Mouse (Mus musculus) intestine, embryonic 15.5 days (tissue): ENCODE results near the gene Ubtd2. TPM values are rescaled to one million over a fixed set of nuclear protein-coding genes. Genes with fewer than 3 reads are reported as not detected.
A peak's percentile ranks its signal among the peaks of the same experiment; 100 is the strongest.

Source experiments
- ATAC-seq: fragments of 200-750 bp; cut with Nextera tagmentation; 2 replicates; pipeline ENCODE4 v1.8.0; 2017; ENCODE audit warnings: moderate TSS enrichment, moderate library complexity
- H3K27ac ChIP-seq: fragments of 300-500 bp; sonication (generic); 2 replicates; pipeline ENCODE4 v1.5.1; 2015; ENCODE audit warnings: mild to moderate bottlenecking, inconsistent platforms
- H3K27me3 ChIP-seq: fragments of 300-500 bp; sonication (generic); replicated peaks from 2 replicates; pipeline ENCODE4 v1.6.1; 2015; ENCODE audit warnings: inconsistent platforms
- H3K36me3 ChIP-seq: fragments of 300-500 bp; sonication (generic); 2 replicates; pipeline ENCODE4 v1.6.1; 2015; ENCODE audit warnings: inconsistent platforms
- H3K4me1 ChIP-seq: fragments of 300-500 bp; sonication (generic); replicated peaks from 2 replicates; pipeline ENCODE4 v1.6.1; 2015; ENCODE audit warnings: inconsistent platforms
- H3K4me2 ChIP-seq: fragments of 300-500 bp; sonication (generic); replicated peaks from 2 replicates; pipeline ENCODE4 v1.6.1; 2015; ENCODE audit warnings: mild to moderate bottlenecking, inconsistent platforms
- H3K4me3 ChIP-seq: fragments of 300-500 bp; sonication (generic); replicated peaks from 2 replicates; pipeline ENCODE4 v1.5.1; 2015; ENCODE audit warnings: inconsistent platforms
- H3K9ac ChIP-seq: fragments of 300-500 bp; sonication (generic); 2 replicates; pipeline ENCODE4 v1.6.1; 2015; ENCODE audit warnings: inconsistent platforms
- H3K9me3 ChIP-seq: fragments of 300-500 bp; sonication (generic); 2 replicates; pipeline ENCODE4 v1.6.1; 2016; ENCODE audit warnings: inconsistent platforms
- WGBS: fragments of 180-500 bp; shearing (Covaris S2); methylation state at CpG from one replicate; pipeline ENCODE4 v1.1.7; 2015; 5-methylcytosine and 5-hydroxymethylcytosine counted together
- polyA plus RNA-seq: library from polyadenylated mRNA; unstranded; fragments of >200 nt; fragmentation: Nextera tagmentation; extraction: Ambion mirVana; gene quantifications from 2 replicates; pipeline ENCODE4 v1.2.1, GENCODE M21; 2015

Gene Ubtd2
- polyA plus RNA-seq, 1 experiment from 2014 or later: 34.0 TPM

DNA sequence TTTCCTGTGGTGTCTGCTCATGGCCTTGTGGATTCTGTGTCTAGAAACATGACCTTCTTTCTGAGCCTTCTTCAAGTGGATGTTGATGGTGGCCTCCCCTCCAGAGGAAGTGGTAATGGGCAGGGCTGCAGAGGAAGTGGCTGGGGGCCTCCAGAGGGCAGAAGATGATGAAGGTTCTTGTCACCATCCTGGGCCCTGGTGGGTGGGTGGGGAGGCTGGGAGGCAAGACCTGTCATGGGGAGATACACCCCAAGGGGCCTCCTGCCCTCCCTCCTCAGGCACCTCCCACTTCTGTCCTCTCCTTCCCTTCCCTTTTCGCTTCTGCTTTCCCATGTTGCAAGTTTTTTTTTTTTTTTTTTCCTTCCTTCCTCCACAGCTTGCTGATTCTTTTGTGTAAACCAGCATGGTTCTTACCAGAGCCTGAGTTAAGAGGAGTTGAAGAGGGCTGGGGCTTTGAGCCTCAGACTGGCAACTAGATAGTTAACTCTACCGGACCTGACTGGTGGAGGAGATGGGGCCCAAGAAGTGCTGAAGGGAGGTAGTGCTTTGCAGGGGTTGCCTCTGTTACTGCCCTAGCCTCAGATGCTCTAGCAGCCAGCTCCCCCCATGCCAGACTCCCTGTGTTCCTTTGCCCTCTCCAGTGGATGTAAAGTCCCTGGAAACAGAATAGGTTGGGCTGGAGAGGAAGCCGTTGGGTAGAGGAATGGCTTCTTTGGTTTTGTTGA, 87.7 kb downstream of the Ubtd2 start:
- no peaks in the 10 kb centered on the region for H3K36me3 ChIP-seq
- no peak overlapping the region for H3K4me2 ChIP-seq
- WGBS: 44% methylated on average over 3 of the region's 3 CpGs
- peaks cover 24% of the 10 kb centered on the region for H3K4me1 ChIP-seq
- no peaks in the 10 kb centered on the region for H3K27me3 ChIP-seq
- no peak overlapping the region for H3K4me3 ChIP-seq
- no peak overlapping the region for H3K9ac ChIP-seq
- H3K9me3 ChIP-seq: no peaks in the 10 kb centered on the region
- peak; percentile 76 for ATAC-seq
- peak overlapping the region; percentile 64 for H3K27ac ChIP-seq

DNA sequence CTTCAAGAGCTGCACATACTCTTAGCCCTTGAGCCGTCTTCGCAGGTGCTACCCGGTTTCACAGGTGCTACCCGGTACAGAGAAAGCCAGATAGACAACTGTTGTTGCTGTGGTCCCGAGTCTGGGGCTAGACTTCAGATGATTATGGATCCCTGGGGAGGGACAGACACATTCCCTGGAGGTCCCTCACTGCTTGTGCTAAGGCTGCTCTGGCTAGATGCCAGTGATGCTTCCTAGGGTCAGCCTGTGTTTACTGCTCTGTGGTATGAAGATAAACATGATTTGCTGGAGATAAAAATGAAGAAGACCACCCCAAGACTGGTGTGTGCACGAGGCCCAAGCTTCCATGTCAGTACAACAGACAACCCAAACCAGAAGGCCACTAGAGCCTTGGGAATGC, 88.9 kb downstream of the Ubtd2 start:
- Histone ChIP-seq H3K36me3 (no peaks in the 10 kb centered on the region), H3K4me2 (no peak overlapping the region), H3K9me3 (no peaks in the 10 kb centered on the region), H3K27ac (no peak overlapping the region), H3K27me3 (no peaks in the 10 kb centered on the region), H3K4me1 (peaks cover 16% of the 10 kb centered on the region), H3K9ac (no peak overlapping the region), H3K4me3 (no peak overlapping the region)
- WGBS: 67% methylated on average over 6 of the region's 6 CpGs
- no peak for ATAC-seq

DNA sequence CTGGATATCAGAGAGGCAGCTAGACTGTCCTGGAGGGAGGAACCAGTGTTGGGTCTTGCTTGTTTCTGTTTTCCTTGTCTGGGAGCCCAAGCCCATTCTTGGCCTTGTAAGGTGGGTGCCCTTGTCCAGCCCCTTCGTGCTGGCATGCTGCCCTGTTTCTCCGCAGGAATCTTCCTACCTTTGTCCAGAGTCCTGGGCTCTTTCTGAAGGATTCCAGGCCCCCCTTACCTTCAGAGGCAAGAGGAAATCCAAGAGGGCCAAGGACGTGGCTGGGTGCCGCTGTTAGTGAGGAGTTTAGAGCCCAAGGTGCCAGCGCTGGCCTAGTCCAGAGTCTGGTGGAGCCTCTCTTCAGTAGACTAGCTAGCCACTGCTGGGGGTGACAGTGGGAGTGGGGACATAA, 89.3 kb downstream of the Ubtd2 start:
- ATAC-seq: no peak
- Histone ChIP-seq H3K4me2 (no peak overlapping the region), H3K27ac (no peak overlapping the region), H3K36me3 (no peaks in the 10 kb centered on the region), H3K4me3 (no peak overlapping the region), H3K9ac (no peak overlapping the region), H3K9me3 (no peaks in the 10 kb centered on the region), H3K4me1 (peaks cover 11% of the 10 kb centered on the region; the same call in 1 of the 2 replicates), H3K27me3 (no peaks in the 10 kb centered on the region)
- whole genome bisulfite sequencing: 78% methylated on average over 5 of the region's 5 CpGs

DNA sequence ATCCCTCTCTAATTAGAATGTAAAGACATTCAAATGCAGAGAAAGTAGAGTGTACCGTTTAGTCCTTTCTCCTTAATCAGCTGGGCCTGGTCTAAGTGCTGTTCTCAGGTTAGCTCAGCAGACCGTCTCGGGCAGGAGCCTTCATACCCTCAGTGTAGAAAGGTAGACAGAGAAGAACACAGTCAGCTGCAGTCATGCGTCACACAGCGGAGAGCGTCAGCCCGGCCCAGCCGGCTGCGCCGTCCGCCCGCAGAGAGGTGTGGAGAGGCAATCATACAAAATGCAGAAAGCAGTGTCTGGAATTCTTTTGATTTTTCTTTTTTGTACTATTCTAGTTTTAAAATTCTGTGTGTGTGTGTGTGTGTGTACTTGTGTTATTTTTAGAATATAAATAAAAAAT, 90.4 kb downstream of the Ubtd2 start:
- Histone ChIP-seq H3K27ac (no peak overlapping the region), H3K9me3 (no peaks in the 10 kb centered on the region), H3K27me3 (no peaks in the 10 kb centered on the region), H3K4me3 (no peak overlapping the region), H3K36me3 (no peaks in the 10 kb centered on the region), H3K4me1 (peaks cover 11% of the 10 kb centered on the region; the same call in 1 of the 2 replicates), H3K4me2 (no peak overlapping the region), H3K9ac (no peak overlapping the region)
- ATAC-seq: no peak
- 81% methylated on average over 12 of the region's 12 CpGs for WGBS

DNA sequence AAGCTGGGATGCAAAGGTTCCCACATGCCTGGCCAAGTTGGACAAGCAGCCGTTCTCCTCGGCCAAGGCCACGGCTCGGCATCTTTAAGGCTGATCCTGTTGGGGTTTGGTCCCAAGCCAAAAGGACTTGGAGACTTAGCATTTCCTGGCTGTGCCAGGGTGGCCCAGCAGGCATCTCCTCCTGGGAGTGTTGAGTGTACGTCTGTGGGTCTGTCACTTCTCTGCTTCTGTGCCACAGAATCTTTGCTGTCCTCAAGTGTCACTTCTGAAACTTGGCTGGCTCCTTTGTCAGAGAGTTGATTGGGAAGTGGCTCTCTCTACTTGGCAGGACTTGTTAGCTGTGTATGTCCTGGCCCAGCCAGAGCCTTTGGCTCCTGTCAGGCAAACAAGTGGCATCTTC, 91.3 kb downstream of the Ubtd2 start:
- WGBS: 81% methylated on average over 5 of the region's 5 CpGs
- Histone ChIP-seq H3K27ac (no peak overlapping the region), H3K4me3 (no peak overlapping the region), H3K36me3 (no peaks in the 10 kb centered on the region), H3K9me3 (no peaks in the 10 kb centered on the region), H3K9ac (no peak overlapping the region), H3K27me3 (no peaks in the 10 kb centered on the region), H3K4me1 (peaks cover 17% of the 10 kb centered on the region), H3K4me2 (no peak overlapping the region)
- ATAC-seq: no peak

DNA sequence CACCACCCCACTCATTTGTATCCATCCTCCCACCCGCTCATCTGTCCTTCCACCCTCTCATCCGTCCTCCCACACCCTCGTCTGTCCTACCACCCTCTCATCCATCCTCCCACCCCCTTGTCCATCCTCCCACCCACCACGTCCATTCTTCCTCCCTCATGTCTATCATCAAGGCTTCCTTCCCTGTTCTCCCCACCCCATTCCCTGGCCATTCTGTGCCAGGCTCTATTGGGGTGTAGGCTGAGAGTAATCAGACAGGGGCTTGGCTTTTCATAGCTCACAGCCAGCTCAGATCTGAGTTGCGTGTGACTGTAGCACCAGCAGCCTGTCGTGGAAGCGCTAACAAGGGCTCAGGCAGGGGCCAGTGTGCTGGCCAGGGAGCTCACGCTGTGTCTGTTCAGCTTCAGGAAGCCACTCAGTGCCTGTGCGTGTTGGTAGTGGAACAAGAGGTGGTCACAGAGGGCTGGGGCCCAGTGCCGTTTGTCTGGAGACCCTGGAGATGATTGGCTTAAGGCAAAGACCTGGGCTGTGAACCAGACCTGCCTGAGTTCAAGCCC, 92.3 kb downstream of the Ubtd2 start:
- Histone ChIP-seq H3K4me2 (no peak overlapping the region), H3K36me3 (no peaks in the 10 kb centered on the region), H3K4me3 (no peak overlapping the region), H3K27me3 (no peaks in the 10 kb centered on the region), H3K9me3 (no peaks in the 10 kb centered on the region), H3K9ac (no peak overlapping the region), H3K27ac (no peak overlapping the region), H3K4me1 (peaks cover 22% of the 10 kb centered on the region)
- 73% methylated on average over 10 of the region's 10 CpGs for WGBS
- ATAC-seq: no peak

DNA sequence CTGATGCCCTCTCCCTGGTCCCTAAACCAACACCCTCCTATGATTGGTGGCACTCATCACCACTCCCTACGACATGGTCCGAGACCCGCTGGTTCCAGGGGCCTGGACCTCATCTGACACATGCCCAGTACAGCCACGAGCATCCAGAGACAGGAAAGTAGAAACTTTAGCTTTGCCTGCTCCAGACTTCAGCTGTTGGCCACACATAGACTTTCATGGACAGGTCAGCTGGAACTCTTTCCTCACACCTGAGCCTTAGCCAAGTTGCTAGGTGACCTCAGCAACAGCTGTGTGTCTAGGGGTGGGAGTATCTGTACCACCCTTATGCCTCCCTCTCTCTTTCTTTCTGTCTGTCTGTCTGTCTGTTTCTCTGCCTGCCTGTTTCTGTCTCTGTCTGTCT, 93.1 kb downstream of the Ubtd2 start:
- Histone ChIP-seq H3K9me3 (no peaks in the 10 kb centered on the region), H3K9ac (no peak overlapping the region), H3K4me2 (no peak overlapping the region), H3K36me3 (no peaks in the 10 kb centered on the region), H3K27me3 (no peaks in the 10 kb centered on the region), H3K4me3 (no peak overlapping the region), H3K4me1 (peaks cover 24% of the 10 kb centered on the region), H3K27ac (no peak overlapping the region)
- WGBS: 85% methylated on average over 4 of the region's 4 CpGs
- no peak for ATAC-seq

DNA sequence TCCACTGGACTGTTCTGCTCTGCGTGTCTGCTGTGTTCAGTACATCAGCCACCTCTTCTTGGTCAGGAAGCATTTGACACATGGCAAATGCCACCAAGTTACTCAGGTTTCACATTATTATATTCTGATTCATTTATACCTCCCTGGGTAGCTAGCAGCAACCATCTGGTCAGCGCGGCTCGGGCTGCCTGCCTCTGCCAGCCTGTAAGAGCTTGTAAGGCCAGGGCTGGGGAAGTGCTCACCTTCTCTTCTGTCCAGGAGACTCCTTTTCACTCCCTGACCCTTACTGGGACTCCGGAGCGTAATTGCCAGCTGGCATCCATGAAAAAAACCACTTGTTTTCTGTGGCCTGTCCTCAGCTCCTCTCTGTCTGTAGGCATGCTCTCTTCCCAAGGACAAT, 94.1 kb downstream of the Ubtd2 start:
- ATAC-seq: no peak
- H3K4me3 ChIP-seq: no peak overlapping the region
- no peaks in the 10 kb centered on the region for H3K9me3 ChIP-seq
- H3K9ac ChIP-seq: no peak overlapping the region
- no peak overlapping the region for H3K27ac ChIP-seq
- no peak overlapping the region for H3K4me2 ChIP-seq
- H3K36me3 ChIP-seq: no peaks in the 10 kb centered on the region
- H3K4me1 ChIP-seq: peaks cover 32% of the 10 kb centered on the region
- 77% methylated on average over 6 of the region's 6 CpGs for WGBS
- no peaks in the 10 kb centered on the region for H3K27me3 ChIP-seq

DNA sequence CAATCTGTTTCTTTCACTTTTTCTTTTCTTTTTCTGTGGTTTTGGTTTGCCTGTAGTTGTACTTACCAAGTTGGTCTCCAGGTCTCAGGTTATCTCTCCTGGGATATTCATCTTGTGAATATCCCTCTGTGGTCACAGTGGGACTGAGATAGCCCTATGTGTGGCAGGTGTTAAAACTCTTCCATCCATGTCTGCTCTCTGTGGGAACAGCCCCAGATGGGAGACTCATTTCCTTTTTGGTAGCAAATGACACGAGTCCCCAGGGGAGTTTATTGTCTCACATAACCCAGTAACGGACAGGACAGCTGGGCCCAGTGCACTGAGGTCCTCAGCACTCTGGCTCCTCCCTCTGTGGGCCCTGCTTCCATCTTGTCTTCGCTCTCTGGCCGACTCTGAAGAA, 94.9 kb downstream of the Ubtd2 start:
- Histone ChIP-seq H3K4me1 (peaks cover 34% of the 10 kb centered on the region), H3K27me3 (no peaks in the 10 kb centered on the region), H3K4me3 (no peak overlapping the region), H3K9ac (no peak overlapping the region), H3K36me3 (no peaks in the 10 kb centered on the region), H3K9me3 (no peaks in the 10 kb centered on the region), H3K27ac (no peak overlapping the region), H3K4me2 (no peak overlapping the region)
- no peak for ATAC-seq
- 64% methylated on average over 4 of the region's 4 CpGs for WGBS

DNA sequence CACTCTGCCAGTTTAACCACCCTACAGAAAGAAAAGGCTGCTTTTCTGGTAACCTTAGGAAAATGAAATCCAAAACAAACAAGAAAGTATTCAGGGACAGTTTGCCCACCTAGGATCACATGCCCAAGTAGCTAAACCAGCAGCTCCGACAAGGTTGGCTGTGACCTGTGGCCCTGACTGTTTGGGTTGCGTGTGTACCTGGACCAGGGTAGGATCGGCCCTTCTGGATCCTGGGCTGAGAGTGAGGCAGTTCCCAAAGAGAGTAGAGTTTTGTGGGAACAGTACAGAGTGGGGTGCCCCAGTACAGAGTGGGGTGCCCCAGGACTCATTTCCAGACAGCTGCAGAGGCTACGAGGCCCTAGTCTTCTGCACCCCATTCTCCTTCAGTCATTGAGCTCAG, 95.9 kb downstream of the Ubtd2 start:
- no peak overlapping the region for H3K4me2 ChIP-seq
- H3K9me3 ChIP-seq: no peaks in the 10 kb centered on the region
- H3K36me3 ChIP-seq: no peaks in the 10 kb centered on the region
- ATAC-seq: no peak
- H3K4me1 ChIP-seq: peaks cover 38% of the 10 kb centered on the region
- no peak overlapping the region for H3K9ac ChIP-seq
- H3K4me3 ChIP-seq: no peak overlapping the region
- H3K27me3 ChIP-seq: no peaks in the 10 kb centered on the region
- WGBS: 81% methylated on average over 4 of the region's 4 CpGs
- H3K27ac ChIP-seq: no peak overlapping the region

DNA sequence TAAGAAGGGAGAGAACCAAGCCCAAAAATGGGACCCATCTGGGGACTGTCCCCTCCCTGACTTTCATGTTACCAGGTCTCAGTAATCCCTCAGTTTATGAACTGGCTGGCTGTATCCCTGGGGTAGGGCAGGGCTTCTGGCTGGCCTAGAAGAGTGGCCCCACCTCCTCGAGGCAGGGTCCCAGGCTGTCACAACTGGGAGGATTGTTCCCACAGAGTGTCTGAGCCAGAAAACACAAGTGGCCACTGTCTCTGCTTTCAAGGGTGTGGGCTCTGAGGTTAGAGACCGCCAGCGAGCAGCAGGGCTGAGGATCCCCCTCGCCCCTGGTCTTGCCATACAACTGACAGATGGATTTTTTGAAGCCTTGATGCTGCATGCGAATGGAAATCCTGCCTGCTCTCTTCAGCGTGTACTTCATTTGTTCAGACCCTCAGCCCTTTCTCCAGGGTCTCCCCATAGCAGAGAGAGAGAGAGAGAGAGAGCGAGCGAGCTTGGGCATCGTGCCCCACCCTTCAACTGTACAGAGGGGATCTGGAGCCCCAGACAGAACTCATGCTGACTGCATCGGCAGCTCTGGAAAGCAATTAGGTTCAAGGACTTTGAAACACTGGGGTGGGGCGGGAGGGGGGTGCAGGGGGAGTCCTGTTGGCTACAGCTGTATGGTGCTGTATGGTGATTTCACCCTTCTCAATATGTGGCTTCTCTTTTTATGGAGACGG, 96.6 kb downstream of the Ubtd2 start:
- Histone ChIP-seq H3K9ac (no peak overlapping the region), H3K4me1 (peaks cover 38% of the 10 kb centered on the region), H3K9me3 (no peaks in the 10 kb centered on the region), H3K27me3 (no peaks in the 10 kb centered on the region), H3K27ac (no peak overlapping the region), H3K4me2 (no peak overlapping the region), H3K36me3 (no peaks in the 10 kb centered on the region), H3K4me3 (no peak overlapping the region)
- WGBS: 52% methylated on average over 12 of the region's 12 CpGs
- ATAC-seq: peak; percentile 35; the same call in 1 of the 2 replicates

DNA sequence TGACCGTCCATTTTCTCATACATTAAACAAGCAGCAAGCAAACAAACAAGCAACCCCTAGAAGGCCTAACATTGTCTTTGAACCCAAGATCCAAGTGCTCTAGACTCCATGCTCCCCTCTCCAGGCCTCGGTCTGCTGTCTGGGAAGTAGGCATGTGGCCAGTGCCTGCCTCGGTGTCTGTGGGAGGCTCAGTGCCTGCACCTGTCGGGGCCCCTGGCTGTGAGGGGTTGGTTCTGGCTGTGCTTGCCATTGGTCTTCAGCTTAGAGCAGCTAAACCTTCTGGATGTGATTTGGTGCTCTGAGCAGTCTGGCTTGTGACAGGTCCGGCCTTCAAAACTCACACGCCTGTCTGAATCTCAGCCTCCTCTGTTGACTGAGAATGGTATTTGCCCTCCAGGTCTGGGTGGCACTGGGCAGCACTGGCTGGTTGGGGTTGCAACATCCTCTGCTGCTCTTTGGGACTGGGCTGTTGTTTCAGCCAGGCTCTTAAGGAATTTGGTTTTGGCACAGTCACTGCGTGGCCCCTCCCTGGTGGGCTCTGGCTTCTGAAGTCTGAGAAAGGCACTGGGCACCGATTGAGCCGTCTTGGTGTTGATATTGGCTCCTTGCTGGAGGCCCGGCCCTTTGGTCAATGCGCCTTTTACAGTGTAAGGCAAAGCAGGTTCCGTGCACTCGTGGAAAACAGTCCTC, 97.4 kb downstream of the Ubtd2 start:
- ATAC-seq: peak; percentile 9; the same call in 1 of the 2 replicates
- Histone ChIP-seq H3K4me2 (no peak overlapping the region), H3K4me3 (no peak overlapping the region), H3K9ac (no peak overlapping the region; the same call in 1 of the 2 replicates), H3K27me3 (no peaks in the 10 kb centered on the region), H3K27ac (peak overlapping the region; percentile 56), H3K9me3 (no peaks in the 10 kb centered on the region), H3K4me1 (peaks cover 38% of the 10 kb centered on the region), H3K36me3 (no peaks in the 10 kb centered on the region)
- 57% methylated on average over 13 of the region's 13 CpGs for WGBS
